Mouse (Mus musculus) forelimb bud, embryonic 11.5 days (tissue): ENCODE measurements around the gene Mb21d2.
A peak's percentile ranks its signal among the peaks of the same experiment; 100 is the strongest.

ENCODE experiments used
- DNase-seq: peaks from one replicate; pipeline ENCODE4 v3.0.0-alpha.2; 2012; ENCODE audit warnings: low read depth, low spot score

The Mb21d2 gene

DNA sequence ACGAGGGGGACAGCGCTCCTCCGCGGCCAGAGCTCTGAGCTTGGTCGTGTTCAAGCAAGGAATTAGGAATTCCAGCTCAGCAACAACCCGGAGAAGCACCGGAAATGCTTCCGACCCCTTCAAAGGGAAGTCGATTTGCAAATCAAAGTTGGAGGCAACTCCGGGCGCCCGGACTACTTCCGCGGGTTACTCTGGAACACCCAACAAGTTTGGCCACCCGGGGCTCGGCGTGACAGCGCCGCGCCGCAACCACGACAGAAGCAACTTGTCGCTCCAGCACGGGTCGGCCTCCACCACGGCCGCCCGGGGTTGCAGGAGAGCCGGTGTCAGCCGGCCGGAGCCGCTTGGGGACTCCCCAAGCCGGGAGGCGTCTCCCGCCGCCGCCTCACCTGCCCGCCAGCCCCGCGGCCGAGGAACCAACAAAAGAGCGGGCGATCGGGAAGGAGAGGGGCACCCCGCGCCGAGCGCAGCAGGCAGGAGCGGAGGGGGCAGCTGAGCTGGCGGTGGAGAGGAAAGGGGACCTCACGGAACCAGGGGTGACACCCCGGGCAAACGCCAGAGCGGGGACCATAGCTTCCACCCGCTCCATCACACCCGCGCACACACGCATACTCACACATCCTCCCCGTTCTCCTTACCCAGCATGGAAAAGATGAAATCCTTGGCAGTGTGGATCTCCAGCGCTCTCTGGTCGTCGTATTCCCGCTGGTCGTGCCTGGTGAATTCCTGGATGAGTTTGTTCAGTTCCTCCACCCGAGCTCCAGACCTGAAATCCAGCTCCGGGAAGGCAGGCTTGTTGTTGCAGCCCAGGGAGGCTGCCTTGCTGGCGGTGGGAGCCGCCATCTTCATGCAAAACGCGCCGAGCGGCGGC, at the start of gene Mb21d2:
Gene Mb21d2, minus strand, starts transcription at position 859 of the 871 bp plus-strand sequence.
- DNase-seq = peak; percentile 51

DNA sequence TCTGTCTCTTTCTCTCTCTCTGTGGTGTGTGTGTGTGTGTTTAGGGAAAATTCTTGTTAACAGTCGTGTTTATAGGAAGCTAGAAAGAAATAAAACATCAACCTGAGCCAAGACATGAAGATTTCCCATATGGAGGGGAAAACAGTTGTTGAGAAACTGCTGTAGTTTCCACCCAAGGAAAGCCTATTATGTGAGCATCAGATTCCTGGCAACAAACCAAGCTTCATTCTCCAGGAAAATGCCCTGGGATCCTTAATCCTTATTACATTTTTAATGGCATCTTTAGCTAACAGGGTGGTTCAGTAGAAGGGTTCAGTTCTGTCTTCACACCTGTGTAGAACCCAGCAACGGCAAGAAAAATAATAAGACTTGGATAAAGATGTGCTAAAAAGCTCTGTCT, 36.8 kb upstream of the Mb21d2 start:
- no peak for DNase-seq

DNA sequence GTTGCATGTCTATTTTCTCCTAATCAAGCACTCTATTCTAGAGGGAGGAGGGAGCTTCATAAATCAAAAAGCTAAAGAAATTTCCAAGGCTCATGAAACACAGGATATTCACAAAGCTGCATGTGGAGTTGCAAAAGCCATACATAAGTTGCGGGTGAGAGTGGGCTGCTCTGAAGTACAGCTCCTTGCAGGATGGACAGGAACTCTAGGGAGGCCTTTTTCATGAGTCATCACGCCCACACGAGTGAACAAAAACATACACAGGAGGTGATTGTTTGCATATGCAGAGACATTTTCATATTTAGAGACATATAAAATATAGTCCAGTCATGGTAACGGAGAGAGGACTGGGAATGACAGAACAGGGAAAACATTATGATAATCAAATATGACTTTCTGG, 34.6 kb upstream of the Mb21d2 start:
- DNase-seq = no peak

DNA sequence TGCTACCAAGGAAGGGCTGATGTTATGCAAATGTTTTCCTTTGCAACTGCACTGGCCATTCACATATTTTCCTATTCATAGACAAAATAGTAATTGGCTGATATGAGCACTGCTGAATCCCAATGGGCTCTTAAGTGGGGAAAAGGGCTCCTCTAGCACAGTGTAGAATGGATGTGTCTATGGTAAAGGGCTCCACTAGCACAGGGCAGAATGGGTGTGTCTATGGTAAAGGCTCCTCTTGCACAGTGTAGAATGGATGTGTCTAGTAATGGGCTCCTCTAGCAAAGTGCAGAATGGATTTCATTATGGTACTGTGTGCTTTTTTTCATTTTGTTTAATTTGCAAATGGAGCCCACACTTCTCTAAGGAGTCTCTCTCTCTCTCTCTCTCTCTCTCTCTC, 33.5 kb upstream of the Mb21d2 start:
- DNase-seq = no peak

DNA sequence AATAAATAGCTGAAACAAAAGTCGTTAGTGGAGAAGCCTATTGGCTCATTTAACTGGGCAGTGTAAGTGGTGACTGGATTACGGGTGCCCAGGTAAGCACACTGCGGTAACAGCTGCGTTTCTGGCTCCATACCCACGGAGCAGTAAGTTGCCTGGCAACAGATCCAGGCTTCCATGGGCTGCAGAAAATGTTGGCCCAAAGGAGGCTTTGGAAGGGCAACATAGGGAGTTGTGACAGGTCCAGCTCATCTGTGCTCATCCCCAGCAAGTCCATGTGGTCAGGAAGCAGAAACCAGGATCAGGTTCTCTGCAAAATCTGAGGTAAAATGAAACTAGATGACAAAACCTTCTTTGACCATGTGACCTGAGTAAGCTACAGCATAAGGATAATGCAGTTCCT, 20.3 kb upstream of the Mb21d2 start:
- no peak for DNase-seq

DNA sequence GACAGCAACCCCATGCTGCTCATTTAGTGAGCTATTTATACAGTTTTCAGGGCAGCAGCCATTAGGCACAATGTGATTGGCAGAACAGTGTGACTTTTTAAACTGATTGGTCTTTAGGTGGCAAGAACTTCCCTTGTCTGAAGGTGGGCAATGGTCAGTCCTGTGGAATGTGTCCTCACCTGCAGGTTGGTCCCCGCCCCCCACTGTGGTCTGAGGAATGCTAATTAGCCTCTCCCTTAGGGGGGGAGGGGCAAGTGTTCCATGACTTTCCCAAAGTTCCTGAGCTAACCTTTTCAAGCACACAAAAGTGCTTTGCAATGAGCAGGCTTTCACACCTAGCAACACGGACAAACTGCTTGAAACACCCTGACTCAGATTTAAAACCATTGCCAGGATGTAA, 13.8 kb upstream of the Mb21d2 start:
- DNase-seq = no peak

DNA sequence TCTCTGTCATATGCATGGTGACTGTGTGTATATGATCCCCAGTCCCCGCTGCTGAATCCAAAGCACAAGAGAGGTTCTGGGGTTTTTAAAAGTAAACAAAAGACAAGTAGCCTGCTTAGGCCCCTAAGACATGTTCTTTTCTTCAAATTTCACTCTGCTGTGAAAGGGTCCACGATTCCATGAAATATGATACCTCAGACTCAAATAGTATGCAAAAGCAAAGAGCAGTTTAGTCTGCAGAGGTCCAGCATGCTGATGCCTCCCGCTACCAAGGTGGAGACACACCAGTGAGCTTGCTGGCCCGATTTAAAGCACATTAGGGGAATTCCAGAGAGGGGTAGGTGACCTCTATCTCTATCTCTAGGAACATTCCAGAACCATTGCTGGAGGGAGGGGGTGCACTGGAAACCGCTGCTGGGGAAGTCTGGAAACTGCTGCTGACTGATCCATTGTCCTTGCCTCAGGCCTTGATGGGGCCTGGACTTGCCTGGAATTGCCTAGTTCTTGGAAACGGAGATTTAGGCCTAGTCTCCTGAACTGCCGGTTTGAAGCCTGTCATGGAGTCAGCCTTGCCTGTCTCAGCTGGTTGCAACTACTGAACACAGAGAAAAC, 6.8 kb upstream of the Mb21d2 start:
- peak; percentile 33 for DNase-seq

DNA sequence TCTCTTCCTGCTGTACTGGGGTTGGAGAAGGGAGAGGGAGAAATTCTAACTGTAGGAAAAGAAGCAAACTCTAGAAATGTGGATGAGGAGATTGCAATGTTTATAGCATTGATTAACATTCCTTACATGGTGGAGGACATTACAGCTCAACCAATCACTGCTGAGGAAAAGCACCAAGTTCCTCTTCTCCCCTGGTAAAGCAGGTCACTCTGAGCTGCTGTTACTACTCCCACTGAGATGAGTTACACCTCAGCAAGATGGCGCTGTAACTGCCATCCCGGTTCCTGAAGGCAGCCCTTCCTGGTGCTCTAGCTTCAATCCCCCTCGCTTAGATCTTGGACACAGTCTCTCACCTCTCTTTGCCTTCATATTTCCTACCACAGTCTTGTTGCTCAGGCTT, 6.2 kb upstream of the Mb21d2 start:
- DNase-seq = no peak

DNA sequence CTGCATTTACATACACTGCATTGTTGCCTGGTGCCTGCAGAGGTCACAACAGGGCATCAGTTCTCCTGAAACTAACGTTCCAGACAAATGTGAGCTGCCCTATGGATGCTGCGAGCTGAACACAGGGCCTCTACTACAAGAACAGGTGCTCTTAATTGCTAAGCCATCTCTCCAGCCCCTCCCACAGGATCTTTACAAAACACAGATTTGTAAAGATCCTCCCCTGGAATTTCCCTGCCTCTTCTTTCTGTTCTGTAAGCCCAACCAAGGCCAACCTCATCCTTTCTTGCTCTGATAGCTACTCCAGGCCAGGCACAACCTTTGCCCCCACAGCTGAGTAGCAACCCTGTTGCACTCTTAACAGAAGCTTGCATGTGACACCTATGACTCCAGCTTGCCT, 1.7 kb upstream of the Mb21d2 start:
- no peak for DNase-seq

DNA sequence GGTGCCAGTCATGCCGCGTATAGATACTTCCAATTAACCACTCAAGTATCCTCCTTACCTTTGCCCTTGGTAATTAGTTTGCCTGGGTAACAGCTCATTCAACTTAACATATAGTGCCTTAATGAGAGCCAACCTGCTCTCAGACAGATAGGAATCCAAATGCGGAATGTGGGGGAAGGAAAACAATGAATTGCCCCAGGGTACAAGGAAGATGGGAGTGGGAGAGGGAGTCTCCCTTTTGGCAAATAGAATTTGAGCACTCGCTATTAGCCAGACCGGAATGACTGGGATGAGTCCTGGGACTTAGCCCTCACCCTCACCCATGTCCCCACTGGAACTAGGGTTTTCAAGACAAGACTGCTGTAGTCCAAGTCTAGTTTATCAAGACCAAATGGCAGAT, 953 bp upstream of the Mb21d2 start:
- no peak for DNase-seq

DNA sequence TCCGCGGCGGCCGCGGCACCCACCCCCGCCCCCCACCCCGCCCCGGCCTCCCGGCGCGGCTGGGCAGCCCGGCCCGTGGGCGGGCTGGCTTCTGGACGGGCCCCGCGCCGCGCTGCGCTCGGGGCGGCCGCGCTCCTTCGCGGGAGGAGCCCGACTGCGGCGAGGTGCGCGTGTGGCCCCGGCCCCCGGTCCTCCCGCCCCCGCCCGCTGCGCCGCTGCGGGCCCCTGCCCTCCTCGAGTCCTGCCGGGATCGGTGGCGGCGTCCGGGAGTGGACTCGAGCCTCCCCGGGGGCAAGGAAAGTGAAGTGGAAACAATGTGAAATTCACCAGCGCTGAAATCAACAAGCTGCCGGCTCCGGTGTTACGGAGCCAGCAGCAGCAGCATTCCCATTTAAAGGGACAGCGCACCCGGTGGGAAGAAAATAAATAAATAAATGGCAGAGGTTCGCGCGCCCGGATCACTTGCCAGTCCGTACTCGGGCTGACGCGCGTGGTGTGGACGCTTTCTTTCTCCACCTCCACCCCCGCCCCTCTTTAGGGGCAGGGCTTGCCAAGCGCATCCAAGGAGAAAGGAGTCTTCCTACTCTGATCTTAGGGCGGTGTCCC, 316 bp upstream of the Mb21d2 start:
- DNase-seq = peak; percentile 61

DNA sequence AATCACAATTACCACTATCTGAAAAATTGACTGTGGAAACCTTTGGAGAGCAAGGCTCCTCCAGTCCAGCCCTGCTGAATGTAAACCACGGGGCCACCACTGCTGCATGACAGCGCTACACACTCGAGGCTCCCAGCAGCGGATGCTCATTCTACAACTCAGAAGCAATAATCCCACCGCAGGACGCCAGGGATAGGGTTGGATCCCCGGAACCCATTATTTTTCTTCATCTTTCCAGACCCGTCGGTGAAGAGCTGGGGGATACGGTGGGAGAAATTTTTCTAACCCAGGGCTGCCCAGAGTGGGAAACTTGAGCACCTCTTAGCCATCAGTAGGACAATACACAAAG, 1.0 kb downstream of the Mb21d2 start:
- peak; percentile 42 for DNase-seq

DNA sequence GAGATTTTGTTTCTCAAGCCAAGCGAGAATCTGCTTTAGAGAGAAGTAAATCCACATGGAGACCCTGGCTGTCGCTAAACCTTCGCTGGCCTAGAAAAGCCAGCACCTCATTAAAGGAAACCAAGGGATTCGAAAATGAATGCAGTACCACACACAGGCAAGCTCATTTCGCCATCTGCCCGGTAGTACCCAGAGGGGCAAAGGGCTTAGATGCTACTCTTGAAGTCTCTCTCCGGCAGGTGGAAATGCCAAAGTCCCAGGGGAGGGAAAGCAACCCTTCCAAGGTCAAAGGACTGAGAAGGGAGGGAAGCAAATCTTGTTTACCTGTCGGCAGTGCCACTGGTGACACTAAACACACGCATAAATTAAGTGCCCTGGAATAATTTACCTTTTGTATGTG, 2.1 kb downstream of the Mb21d2 start:
- no peak for DNase-seq

DNA sequence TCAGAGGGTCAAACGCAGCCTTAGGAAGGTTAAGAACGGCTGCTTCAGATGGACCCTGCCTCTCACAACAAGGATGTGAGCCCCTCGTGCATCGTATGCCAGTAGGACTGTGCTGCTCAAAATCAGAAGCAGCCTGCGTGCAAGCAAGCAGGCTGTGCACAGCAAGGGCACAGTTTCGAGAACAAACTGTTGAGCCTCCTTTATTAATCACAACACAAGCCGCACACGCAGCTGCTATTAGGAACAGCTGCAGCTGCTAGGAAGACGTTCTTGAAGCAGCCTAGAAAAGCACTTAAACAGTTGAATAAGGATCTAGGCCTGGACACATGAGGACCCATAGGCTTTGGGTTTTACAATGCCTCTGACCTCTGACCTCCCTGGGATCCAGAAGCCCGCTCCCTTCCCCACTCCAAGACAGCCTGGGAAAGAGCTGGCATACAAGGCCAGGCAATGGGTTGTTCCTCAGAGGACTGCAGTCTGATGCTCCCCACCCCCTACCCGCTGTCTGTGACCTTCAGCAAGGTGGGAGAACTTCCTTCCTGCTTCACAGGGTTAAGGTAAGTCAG, 10.1 kb downstream of the Mb21d2 start:
- peak; percentile 40 for DNase-seq

DNA sequence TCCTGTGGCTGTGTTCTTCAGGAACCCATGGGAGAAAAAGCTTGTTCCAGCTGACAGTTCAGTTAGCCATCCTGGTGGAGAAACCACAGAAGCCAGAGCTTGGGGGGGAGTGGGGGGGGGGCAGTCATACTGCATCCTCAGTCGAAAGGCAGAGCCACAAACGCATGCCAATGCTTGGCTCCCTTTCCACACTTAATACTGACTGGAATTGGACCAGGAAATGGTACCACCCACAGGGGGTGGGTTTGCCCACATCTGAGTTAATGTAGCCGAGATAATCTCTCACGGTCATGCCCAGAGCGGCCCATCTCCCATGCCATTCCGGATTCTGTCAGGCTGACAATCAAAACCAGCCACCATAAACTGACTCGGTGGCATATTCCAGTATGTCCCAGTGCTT, 14.1 kb downstream of the Mb21d2 start:
- DNase-seq = no peak

DNA sequence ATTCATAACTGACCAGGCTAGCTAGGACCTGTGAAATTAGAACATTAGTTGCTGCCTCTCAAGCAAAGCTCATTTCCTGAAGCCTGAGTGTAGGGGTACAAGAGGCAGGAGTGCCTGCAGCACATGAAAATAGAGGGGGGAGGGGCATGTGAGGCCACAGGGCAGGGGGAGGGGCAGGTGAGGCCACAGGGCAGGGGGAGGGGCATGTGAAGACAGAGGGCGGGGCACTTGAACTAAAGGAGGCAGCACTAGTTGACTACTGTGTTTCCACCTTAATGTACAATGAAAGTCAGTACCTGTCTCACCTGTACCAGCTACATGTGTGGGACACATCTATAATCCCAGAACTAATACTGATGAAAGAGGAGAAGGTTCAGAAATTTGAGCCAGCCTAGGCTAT, 14.8 kb downstream of the Mb21d2 start:
- no peak for DNase-seq

DNA sequence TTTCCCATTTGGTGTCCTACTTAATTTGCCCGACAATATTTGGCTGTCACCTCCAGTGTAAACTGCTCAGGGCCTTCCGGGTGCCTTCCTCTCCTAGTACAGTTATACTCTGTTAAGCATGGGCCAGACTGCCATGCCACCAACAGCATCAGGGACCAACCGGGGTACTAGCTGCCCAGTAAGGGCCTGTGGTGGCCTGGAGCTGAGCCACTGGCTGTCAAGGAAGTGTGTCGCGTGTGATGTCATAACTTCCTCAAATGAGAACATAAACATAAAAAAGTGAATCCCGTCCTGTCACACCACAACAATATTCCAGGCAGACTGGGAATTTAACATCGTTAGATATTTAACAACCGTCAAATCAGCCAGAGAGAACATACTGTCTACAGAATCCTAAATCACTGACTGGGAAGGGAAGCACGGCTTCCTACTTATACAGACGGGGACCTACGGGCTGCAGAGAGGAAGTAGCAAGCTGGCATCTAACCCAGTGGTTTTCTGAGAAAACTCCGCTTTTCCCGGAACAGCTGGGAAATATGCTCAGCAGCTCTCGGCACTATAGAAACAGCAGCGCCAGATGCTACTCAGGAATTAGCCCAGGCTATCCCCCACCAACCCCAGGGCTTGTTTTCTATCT, 17.9 kb downstream of the Mb21d2 start:
- DNase-seq = no peak

DNA sequence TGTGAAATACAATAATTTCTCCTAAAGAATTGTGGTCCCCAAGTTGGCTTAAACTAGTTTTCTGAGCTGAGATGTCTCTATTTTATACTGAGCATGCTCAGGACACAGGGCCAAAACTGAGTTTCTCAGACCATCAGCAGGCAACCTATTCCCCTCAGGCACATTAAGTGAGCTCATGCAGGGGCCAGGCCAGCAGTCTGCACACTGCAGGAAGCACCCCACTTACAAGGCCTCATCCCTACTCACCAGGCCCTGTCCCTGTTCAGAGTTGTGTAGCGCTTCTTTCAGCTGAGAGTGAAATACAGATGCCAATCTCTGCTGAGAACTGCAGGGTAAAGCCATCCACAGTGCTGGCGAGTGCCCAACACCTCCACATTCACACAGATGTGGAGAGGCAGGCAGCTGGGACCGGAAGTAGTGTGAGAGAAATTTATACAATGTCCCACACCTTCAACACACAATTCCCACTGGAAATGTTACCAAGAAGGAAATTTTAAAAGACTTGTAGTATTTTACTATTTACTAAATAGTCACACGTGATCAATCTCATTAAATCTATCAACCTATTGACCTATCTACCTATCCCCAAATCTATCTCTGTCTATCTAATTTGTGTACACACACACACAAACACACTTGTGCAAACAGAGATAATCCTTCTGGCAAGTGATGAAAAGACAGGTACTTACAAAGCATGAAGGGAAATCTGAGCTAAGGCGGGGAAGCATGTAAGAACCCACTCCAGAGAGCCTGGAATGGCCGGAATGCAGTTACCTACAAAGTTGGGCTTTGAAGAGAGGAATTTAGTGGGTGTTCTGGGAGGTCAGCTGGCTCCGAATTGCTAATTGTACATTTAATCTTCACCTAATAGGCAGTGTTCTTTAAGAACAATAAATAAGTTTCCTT, 22.9 kb downstream of the Mb21d2 start:
- no peak for DNase-seq

DNA sequence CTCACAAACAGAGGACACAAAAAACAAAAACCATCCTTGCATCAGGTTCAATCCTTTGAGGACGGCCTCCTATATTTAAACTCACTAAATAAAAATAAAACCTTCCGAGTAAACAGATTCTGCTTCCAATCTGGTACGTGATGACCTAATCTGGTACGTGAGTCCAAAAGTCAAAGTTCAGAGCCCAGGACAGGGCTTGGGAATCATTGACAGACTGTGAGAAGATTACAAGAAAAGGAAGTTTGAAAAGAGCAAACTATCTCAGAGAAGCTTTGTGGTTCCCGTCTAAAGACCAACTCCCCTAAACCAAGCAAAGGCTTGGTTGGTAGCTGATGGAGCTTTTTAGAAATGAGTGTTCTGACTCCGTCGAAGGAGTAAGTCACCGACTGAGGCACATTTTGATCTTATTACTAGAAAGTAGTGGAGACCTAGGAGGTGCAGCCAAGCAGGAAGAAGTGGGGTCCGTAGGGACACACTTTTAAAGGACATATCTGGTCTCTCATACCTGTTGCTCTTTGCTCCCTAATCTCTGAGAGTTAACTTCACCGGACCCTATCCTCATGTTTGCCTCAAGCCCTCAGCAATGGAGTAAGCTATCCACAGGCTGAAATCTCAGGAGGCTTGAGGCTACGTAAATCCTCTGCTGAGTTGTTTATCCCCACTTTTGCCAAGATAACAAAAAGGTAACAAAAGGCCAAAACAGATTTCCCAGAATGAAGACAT, 23.7 kb downstream of the Mb21d2 start:
- no peak for DNase-seq
